Mouse (Mus musculus): ENCODE results near the gene Tango6.

The Tango6 gene

DNA sequence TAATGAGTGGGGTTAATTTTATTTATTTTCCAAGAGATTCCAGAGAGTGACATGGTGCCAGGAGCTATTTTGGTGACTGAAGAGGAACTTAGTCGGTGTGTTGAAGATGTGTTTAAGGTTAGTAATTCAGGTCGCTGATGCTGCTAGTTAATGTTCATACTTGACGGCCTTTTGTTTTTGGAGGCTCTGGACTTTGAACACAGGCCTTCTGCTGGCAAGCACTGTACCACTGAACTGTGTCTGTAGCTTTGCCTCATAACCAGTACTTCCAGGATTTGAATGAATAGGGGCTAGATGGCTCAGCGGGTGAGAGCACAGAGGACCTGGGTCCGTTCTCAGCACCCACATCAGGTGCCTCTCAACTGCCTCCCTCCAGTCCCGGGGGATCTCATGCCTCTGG, 17.3 kb downstream of the Tango6 start:
- DNase-seq (ENCODE audit: low spot score in 2 of 2): no peak

DNA sequence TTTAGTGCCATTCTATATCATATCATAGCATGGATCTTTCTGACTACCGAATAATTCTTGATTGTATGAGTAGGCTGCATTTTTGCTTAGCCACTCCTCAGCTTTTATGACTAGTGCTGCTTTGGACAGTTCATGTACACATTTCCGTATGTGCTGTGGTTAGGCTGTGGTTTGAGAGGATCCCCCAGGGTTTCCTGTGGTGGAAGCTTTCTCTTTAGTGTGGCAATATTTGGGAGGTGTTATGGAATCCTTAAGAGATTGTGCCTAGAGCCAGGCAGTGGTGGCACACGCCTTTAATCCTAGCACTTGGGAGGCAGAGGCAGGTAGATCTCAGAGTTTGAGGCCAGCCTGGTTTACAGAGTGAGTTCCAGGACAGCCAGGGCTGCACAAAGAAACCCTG, 18.5 kb downstream of the Tango6 start:
- no peak for DNase-seq (ENCODE audit: low spot score in 2 of 2)

DNA sequence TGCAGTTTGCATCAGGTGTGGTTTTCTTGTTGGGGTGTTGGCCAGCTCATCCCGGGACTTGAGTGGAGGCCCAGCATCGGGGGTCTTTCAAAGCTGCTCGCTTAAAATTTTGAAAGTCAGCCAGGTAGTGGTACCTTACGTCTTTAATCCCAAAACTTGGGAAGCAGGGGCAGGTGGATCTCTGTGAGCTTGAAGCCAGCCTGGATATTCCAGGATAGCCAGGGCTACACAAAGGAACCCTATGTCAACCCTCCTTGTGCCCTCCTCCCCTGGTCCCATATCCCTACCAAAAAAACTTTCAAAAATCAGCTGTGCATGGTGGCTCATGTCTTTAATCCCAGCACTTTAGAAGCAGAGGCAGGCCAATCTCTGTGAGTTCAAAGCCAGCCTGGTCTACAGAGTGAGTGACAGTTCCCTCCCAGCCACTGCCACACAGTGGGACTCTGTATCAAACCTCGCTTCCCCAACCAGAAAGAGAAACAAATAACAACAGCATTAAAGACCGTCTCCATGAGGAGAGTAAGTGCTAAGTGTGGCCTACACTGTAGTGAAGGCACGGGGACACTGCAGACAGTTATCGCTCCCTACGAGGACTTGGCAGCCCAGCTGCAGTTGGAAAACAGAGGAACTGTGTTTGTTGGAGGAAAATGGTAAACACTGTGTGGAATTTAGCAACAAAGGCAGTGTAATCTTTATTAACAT, 21.5 kb downstream of the Tango6 start:
- no peak for DNase-seq (ENCODE audit: low spot score in 2 of 2)

DNA sequence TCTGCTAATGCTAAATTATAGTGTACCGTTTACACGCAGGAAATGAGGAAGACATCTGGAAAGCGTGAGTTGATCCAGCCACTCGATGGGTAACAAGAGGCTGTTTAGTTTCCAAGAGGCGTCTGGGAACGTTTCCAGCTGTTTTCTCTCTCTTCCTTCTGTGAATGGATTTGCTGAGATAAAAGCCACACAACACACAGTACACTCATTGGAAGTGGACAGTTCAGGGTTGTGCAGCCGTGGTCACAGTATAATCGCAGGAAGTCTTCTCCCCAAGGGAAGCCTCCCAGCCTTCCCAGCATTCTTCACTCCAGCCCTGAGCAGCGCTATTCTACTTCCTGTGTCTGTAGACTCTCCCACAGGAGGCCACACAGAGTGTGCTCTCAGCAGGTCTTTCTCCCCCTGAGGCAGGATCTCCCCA, 22.0 kb downstream of the Tango6 start:
- peak; percentile 33 to 40 for DNase-seq (ENCODE audit: low spot score in 2 of 2)

DNA sequence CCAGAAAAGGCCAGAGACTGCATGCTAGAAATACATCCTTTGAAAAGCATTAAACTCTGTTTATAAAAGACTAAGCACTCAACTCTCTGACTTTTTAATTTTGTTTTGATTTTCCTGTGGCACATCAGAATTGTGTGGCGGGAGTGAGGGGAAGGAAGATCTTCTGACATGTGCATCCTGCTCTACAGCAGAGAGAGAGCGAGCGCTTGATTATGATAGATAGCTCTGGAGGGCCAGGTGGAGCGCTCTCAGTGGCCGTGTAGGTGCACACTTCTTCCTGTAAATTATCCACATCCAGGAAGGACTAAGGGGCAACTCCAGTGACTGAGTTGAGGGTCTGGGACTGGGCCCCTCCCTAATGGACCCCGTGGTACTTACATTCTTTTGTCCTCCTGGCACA, 23.3 kb downstream of the Tango6 start:
- no peak for DNase-seq (ENCODE audit: low spot score in 2 of 2)

DNA sequence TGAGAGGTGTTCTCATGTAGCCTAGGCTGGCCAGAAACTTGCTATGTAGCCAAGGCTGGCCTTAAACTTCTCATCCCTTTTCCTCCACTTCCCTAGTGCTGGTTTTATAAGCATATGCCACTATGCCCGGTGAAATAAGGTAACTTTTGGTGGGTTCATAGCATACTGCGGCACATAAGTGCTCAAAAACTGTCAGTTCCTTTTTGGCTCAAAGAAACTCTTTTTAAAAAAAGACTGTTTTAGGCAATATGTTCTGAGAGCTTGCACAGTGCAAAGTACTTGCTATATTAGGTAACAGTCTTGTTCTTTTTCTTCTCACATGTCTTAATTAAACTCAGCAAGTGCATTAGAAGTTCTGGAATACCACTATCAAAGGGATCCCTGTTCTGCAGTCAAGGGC, 27.1 kb downstream of the Tango6 start:
- no peak for DNase-seq (ENCODE audit: low spot score in 2 of 2)

DNA sequence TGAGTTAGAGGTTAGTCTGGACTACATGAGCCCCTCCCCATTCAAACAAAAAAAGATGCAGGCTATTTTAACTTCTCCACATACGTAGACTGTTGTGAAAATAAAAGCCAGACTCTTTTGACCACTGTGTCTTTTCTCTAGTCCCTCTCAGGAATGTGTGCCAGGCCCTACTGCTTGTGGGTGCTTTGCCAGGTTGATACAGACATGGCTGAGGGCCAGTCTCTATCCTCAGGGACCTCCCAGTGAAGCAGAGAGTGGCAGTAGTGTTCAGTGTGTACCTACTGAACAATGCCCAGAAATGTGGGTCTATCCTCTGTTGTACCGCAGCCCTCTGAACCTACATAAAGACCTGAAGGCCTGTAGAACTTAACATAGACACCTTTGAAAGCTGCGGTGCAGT, 29.6 kb downstream of the Tango6 start:
- no peak for DNase-seq (ENCODE audit: low spot score in 2 of 2)

DNA sequence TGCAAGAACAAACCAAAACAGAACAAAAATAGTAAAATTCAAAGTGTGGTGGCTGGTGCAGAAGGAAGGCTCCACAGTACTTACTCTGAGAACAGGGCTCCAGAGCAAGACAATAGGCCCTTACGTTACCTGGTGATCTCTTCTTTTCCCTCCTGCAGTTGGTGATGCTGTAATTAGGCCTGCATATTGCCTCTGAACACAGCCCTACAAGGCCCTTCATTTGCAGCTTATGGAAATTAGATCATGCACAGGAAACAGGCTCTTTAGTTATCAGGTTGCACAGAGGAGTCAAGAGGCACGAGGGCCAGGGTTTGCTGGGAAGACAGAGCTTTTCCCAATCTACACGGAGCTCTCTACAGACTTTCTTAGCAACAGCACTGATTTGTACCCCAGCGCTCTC, 31.4 kb downstream of the Tango6 start:
- DNase-seq (ENCODE audit: low spot score in 2 of 2): no peak

DNA sequence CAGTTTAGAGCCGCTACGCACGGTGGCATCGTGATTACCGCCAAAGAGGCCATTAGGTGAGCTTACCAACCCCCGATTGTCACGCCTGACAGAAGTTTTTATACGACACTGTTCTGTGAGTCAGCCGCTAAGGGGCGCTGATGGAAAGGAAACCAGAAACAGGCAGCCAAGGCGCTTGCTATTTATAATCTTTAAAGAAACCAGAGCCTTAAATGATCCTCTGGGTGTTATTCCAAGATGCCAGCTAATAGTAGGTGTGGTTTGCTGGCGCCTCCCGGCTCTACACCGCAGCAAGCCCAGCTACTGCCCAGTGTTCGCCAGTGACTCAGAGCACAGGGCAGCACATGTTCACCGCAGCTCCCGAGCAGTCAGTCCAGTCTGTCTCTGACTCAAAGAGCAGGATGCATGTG, 35.2 kb downstream of the Tango6 start:
- peak; percentile 39 to 77 for DNase-seq (ENCODE audit: low spot score in 2 of 2)

DNA sequence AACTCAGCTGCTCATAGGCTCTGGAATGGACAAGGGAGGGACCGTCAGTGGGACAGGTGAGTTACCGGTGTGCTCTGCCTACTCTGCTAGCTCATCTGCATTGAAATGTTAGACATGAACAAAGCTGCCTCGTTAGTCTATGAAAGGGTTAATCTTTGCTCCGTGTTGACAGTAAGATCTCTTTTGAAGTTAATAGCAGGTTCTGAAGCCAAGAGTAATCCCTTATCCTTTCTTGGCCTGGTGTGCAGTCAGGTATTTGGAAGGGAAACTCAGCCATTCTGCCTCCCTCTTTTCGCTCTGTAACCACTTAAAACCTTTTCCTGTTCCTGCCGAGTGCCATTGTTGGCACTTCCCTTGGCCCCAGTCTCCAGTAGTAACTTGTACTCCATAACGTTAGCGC, 38.1 kb downstream of the Tango6 start:
- no peak for DNase-seq (ENCODE audit: low spot score in 2 of 2)

DNA sequence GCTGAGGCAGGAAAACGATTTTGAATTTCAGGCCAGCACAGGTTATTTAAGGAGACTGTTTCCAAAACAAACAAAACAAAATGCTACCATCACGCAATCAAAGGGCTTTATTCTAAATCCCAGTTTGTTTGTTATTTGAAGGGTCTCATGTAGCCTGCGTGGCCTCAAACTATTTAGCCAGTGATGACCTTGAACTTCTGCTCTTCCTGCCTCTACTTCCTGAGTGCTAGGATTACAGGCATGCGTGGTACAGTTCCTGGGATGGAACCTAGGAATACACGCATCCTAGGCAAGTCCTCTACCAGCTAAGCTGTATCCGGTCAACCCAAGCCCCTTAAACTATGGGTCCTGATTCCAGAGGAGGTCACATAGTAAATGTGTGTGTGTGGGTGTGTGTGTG, 39.6 kb downstream of the Tango6 start:
- DNase-seq (ENCODE audit: low spot score in 2 of 2): no peak

DNA sequence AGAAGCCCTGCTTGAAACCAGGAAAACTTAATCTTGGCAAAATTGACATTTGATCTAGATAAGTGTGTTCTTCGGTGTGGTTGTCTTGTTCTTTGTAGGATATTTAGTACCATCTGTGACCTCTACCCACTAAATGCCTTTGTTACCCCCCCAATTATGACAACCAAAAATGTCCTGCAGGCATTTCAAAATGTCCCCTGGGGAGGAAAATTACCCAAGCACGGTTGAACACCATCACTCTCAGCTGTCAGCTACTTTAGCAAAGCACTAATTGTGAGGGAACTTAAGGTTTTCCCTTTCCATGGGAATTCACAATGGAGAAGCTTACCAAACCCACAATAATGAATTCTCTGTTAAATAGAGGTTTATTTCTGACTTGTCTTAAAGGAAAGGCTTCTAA, 41.1 kb downstream of the Tango6 start:
- DNase-seq (ENCODE audit: low spot score in 2 of 2): no peak

DNA sequence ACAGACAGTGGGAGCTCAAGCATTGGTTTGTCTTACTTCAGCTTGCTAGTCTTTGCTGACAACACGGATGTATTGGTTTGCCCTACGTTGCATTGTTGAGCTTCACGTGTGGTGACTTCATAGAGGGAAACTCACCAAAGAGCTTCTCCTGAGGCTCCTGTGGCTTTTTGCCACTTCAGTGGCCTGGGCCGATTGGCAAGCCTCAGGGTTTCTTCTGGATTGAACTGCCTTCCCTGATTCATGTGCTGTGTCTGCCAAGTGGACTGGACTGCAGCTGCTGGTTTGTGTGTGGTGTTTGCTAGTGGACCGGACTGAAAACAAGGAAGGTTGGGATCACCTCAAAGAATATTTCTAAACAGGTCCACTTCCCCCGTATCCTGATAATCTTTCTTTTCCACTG, 43.7 kb downstream of the Tango6 start:
- DNase-seq (ENCODE audit: low spot score in 2 of 2): no peak

DNA sequence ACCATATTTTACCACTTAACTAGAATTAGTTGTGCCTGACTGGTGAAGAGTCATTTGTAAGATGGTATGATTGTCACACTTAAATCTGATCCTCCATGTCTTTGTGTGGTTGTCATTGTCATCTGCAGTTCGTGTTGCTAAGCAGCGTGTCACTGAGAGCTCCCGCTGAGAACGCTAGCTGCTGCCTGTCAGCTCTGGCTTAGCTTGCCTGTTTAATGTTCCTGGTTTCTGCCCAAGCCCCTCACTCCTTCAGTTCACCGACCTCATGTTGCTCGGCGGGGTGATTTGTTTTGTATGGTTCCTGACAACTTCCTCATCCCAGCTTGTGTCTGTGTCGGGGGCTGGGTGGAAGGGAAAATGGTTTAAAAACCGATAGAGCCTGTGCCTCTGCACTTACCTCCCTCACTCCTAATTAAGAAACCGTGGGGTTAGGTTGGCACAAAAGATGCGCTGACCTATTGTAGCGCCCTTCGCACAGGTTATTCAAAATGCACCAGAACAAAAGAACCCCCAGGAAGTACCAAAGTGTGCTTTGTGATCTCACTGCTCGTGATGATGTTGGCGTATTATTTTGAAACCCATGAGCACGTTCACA, 44.5 kb downstream of the Tango6 start:
- no peak for DNase-seq (ENCODE audit: low spot score in 2 of 2)

DNA sequence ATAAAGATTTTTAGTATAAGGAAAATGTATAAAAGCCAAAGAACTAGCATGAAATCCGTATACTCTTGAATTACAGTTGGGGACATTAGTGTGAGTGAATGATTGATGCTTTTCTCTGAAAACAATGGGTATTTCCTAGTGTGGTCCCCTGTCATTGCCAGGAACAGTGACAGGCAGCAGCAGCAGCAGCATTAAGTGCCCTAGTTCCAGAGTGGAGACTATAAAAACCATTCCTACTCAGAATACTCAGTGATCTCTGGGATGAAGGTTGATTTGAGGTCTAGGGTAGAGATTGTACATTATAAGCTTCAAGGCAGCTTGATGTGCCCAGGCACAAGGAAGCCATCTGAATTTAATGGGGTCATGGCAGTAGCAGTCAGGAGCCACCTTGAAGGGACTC, 45.0 kb downstream of the Tango6 start:
- DNase-seq (ENCODE audit: low spot score in 2 of 2): no peak

DNA sequence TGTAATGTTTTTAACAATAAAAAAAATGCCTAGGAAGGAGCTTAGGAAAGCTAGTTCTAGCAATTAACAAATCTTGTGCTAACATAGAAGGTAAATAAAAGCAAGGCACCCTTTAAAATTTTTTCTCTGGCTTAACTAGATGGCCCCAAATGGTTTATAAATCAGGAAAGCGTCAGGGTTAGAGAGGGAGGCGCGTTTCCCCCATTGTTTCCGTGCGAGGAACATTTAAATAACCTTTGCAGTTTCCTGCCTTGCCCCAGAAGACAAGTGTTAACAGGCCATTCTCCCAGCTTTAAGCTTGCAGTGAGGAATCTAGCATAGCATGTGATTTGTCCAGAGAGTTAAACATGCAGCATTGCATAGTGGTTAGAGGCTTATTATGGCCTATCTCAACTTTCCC, 50.1 kb downstream of the Tango6 start:
- no peak for DNase-seq (ENCODE audit: low spot score in 2 of 2)

DNA sequence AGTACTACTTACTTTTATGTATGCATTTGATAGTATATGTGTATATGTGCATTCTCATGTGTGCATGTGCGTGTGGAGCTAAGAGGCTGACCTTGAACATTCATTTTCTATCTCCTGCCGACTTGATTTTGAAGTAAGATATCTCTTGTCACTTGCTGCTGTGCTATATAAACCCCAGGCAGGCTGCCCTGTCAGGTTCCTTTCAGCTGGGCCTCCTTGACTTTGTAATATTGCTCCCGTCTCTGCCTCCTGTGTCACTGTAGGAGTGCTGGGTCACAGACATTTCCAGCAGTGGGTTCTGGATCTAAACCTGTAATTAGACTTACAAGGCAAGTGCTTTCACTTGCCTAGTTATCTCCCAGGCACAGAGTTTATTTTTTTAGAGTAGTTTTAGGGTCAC, 50.8 kb downstream of the Tango6 start:
- DNase-seq (ENCODE audit: low spot score in 2 of 2): no peak

DNA sequence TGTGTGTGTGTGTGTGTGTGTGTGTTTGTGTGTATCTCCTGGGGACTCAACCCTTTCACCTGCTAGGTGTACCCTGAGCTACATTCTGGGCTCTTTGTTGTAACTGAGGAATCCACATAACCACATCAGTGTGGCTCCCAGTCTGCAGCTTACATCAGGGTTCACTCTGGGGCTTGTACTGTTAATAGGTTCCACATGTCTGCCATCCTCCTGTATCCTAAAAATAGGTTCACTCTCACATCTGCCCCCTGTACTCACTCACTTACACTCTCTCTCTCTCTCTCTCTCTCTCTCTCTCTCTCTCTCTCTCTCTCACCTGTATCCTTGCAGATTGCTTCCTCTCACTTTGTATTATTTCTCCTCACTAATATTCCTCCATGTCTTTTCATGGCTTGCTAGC, 51.4 kb downstream of the Tango6 start:
- no peak for DNase-seq (ENCODE audit: low spot score in 2 of 2)

DNA sequence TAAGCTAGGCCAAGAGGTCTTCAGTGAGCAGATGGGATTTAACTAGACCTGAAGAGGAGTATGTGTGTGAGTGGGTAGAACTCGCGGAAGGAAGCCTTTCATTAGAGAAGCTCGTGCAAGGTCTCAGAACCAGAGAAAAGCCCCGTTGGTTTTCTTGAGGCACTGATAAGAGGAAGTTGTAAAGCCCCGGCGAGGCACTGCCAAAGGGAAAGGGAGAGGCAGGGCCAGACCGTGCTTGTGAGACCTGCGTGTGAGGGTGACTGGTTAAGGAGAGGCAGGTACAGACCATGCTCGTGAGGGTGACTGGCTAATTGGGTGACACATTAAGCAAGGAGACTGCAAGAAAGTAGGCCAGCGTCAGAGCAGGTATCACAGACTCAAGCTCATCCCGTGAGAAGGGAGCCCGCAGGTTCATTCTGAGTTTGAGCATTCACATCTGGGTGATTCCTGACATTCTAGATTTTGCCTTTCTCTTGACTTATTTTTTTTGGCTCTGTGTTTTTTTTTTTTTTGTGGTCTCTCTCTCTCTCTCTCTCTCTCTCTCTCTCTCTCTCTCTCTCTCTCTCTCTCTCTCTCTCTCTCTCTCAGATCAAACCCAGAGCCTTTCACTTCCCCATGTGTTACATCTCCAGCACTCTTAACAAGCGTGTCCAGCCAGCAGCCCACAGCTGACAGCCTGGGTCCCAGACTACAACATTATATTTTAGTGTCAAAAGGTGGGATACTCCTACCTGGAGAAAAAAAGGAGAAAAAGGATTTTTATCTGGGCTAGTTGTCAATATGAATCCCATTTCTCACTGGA, 54.2 kb downstream of the Tango6 start:
- DNase-seq (ENCODE audit: low spot score in 2 of 2): no peak

DNA sequence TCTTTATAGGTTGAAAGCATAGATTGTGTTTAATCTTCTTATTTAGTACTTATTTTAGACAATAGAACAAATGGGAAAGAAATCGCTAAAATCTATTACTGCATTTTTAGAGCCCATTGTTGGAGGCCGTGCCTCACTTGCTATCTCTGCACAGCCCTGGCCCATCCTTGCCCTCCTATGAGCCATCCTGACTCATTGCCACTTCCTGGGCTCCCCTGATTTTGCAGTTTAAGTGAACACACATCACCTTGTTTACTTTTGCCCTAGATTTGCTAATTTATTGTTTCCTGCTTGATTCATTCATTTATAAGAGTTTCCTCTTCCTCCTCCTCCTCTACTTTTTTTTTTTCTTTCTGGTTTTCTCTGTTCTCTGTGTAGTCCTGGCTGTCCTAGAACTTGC, 55.0 kb downstream of the Tango6 start:
- DNase-seq (ENCODE audit: low spot score in 2 of 2): no peak

DNA sequence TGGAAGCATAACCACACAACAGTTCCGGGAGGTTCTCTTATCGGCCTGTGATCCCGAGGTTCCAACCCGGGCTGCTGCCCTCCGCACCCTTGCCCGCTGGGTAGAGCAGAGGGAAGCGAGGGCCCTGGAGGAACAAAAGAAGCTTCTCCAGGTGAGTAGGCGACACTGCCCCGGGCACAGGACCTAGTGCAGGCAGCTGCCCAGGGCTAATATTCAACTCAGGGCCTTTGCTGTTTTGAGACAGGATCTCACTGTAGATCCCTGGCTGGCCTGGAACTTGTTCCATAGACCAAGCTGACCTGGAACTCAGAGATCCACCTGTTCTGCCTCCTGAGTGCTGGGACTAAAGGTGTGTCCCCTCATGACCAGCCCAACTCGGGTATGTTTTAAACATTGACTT, 59.5 kb downstream of the Tango6 start:
- no peak for DNase-seq (ENCODE audit: low spot score in 2 of 2)

DNA sequence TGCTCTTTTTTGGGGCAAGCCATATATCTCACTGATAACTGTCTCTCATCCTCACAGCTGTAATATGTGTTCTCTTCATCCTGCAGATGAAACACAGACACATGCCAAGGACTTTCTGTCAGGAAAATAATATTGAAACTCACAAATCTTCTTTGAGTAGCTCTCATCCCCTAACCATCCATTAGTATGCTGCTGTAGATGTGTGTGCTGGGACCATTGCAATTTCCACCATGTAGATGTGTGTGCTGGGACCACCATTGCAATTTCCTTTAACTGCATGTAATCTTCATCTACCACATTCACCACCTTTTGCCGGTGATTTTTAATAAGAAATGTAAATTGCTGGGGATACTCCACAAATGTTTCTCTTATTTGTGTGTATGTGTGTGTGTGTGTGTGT, 60.5 kb downstream of the Tango6 start:
- DNase-seq (ENCODE audit: low spot score in 2 of 2): no peak

DNA sequence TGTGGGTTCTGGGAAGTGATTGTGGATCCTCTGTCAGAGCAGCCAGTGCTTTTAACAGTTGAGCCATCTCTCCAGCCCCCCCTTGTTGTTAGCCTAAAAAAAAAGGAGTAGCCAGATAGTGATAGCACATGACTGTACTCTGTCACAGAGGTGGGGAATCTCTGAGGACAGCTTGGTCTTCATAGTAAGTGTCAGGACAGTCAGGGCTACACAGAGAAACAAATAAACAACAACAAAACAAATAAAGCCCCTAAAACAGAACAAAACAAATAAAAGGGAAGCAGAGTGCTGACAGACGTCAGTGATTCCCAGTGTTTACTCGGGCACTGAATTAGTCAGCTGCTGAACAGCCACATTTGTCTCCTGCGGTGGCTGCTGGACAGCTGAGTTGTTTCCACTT, 70.6 kb downstream of the Tango6 start:
- no peak for DNase-seq (ENCODE audit: low spot score in 2 of 2)

Data from frontal cortex, postnatal 10 days (tissue).